Mouse (Mus musculus) midbrain, embryonic 11.5 days (tissue): ENCODE results near the gene Cxcl17. TPM values are rescaled to one million over a fixed set of nuclear protein-coding genes. Genes with fewer than 3 reads are reported as not detected.

ENCODE experiments used
- polyA plus RNA-seq: library from polyadenylated mRNA; unstranded; fragments of >200 nt; fragmentation: Nextera tagmentation; extraction: Ambion mirVana; gene quantifications from 2 replicates; pipeline ENCODE4 v1.2.1, GENCODE M21; 2014

The Cxcl17 gene
- polyA plus RNA-seq, 1 experiment from 2014 or later, result 0.18 TPM

Other genes with a start within 250 kb of the Cxcl17 start
- gene Pou2f2, start 233.2 kb downstream of the Cxcl17 start, polyA plus RNA-seq, result 26.6 and 31.3 TPM in 2 replicates
- 6.9 and 7.7 TPM in 2 replicates for gene Dedd2, start 192.3 kb downstream of the Cxcl17 start, polyA plus RNA-seq
- gene Zfp526, start 191.5 kb downstream of the Cxcl17 start, polyA plus RNA-seq, result 2.7 and 3.2 TPM in 2 replicates
- 12.8 and 14.6 TPM in 2 replicates for gene Gsk3a, start 175.0 kb downstream of the Cxcl17 start, polyA plus RNA-seq
- gene Erf, start 162.1 kb downstream of the Cxcl17 start, polyA plus RNA-seq, result 11.7 and 13.9 TPM in 2 replicates
- 25.5 and 29.7 TPM in 2 replicates for gene Cic, start 145.2 kb downstream of the Cxcl17 start, polyA plus RNA-seq
- 306 and 332 TPM in 2 replicates for gene Pafah1b3, start 114.9 kb downstream of the Cxcl17 start, polyA plus RNA-seq
- 1.1 and 1.2 TPM in 2 replicates for gene Prr19, start 111.5 kb downstream of the Cxcl17 start, polyA plus RNA-seq
- gene Tmem145, start 106.8 kb downstream of the Cxcl17 start, polyA plus RNA-seq, result 7.2 and 7.7 TPM in 2 replicates
- 9.1 and 10.3 TPM in 2 replicates for gene Megf8, start 95.7 kb downstream of the Cxcl17 start, polyA plus RNA-seq
- gene Cnfn, start 43.2 kb downstream of the Cxcl17 start, polyA plus RNA-seq, result not detected in 2 replicates
- 1.7 and 2.3 TPM in 2 replicates for gene Lipe, start 14.2 kb downstream of the Cxcl17 start, polyA plus RNA-seq
- gene Ceacam1, start 64.7 kb upstream of the Cxcl17 start, polyA plus RNA-seq, result 0.45 and 0.54 TPM in 2 replicates
- gene Ceacam2, start 127.0 kb upstream of the Cxcl17 start, polyA plus RNA-seq, result not detected in 2 replicates
- not detected in 2 replicates for gene Erich4, start 203.0 kb upstream of the Cxcl17 start, polyA plus RNA-seq
- gene Dmac2, start 206.5 kb upstream of the Cxcl17 start, polyA plus RNA-seq, result 22.0 and 24.6 TPM in 2 replicates
- gene B3gnt8, start 213.8 kb upstream of the Cxcl17 start, polyA plus RNA-seq, result 0.36 and 0.65 TPM in 2 replicates
- 30.0 and 35.4 TPM in 2 replicates for gene Bckdha, start 246.1 kb upstream of the Cxcl17 start, polyA plus RNA-seq
- 40.2 and 46.4 TPM in 2 replicates for gene Exosc5, start 246.3 kb upstream of the Cxcl17 start, polyA plus RNA-seq